Mouse (Mus musculus): ENCODE results near the gene Fam53b. TPM values are rescaled to one million over a fixed set of nuclear protein-coding genes. Genes with fewer than 3 reads are reported as not detected.

Fam53b gene
- polyA plus RNA-seq, 1 experiment = 10.4 TPM

DNA sequence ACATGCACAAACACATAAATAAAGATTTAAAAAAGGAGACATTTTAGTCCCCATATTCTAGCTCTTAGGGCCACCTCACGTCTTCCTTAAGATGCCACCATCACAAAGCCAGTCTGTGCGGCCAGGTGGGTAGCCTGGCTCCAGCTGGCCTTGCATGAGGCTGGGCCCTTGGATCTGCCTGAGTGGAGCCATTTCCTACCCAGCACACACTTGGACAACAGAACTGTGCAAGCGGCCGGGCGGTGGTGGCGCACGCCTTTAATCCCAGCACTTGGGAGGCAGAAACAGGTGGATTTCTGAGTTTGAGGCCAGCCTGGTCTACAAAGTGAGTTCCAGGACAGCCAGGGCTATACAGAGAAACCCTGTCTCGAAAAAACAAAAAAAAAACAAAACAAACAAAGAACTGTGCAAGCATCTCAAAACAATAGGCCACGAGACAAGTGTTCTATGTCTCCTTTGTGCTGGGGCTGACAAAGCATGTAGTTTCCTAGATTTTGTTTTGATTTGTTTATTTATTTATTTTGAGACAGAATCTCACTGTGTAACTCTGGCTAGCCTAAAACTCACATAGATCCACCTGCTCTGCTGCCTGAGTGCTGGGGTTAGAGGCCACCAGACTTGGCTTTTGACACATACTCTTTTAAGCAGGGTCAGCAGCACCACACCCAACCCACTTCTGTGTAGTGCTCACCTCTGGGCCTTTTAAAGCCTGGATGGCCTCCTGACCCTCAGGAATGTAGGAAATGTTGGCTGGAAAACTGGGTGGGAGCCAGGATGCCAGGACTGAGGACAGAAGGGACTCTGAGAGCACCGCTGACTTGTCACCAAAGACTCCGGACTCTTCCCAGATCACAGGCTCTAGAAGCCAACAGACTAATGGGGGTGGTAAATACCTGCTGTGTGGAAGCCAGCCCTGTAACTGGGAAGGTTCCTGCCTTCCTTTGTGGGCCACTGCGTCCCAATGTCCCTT is 91.0 kb downstream of the Fam53b start:
- H3K36me3 ChIP-seq (ENCODE audit: control insufficient read depth, insufficient read depth, low read length, poor library complexity, severe bottlenecking) = no peaks in the 10 kb centered on the region
- no peak overlapping the region for H3K9ac ChIP-seq (ENCODE audit: low read depth, poor library complexity, severe bottlenecking)
- H3K27ac ChIP-seq (ENCODE audit: insufficient read depth, low read length) = no peak overlapping the region
- H3K27me3 ChIP-seq (ENCODE audit: control insufficient read depth, insufficient read depth, low read length, poor library complexity, severe bottlenecking) = no peaks in the 10 kb centered on the region
- H3K4me1 ChIP-seq (ENCODE audit: control insufficient read depth, insufficient read depth, low read length) = peaks cover 3% of the 10 kb centered on the region
- no peaks in the 10 kb centered on the region for H3K9me3 ChIP-seq (replicated peaks; ENCODE audit: control insufficient read depth, insufficient read depth, low read length, poor library complexity, severe bottlenecking)
- H3K4me3 ChIP-seq (ENCODE audit: low read depth, low read length) = no peak overlapping the region
- TF ChIP-seq POLR2A (IDR thresholded peaks at IDR 0.05; ENCODE audit: insufficient read depth, low read length) = no peak
- TF ChIP-seq EP300 (IDR thresholded peaks at IDR 0.05; ENCODE audit: insufficient read depth, low read depth, low read length) = no peak
- TF ChIP-seq CTCF (IDR thresholded peaks at IDR 0.05; ENCODE audit: low read depth, low read length) = no peak

DNA sequence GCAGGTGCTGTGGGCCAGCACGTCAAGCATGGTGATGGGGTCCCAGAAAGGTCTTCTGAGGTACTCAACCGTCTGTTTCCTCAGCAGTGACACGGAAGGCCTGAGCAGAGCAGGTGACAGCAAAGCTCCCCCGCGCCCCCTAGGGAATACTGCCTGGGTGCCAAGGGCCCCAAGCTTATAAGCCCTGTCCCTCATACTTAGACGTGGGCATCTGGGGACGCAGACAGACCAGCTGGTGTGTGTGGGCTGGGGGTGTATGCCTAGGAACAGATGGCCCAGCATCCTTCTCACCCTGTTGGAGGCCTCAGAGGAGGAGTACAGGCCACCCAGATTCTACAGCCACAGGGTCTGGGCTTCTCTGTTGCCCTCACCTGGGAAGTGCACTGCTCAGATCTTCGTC is 93.1 kb downstream of the Fam53b start:
- no peak overlapping the region for H3K9ac ChIP-seq (ENCODE audit: low read depth, poor library complexity, severe bottlenecking)
- no peak for TF ChIP-seq CTCF (IDR thresholded peaks at IDR 0.05; ENCODE audit: low read depth, low read length)
- no peak for TF ChIP-seq EP300 (IDR thresholded peaks at IDR 0.05; ENCODE audit: insufficient read depth, low read depth, low read length)
- TF ChIP-seq POLR2A (IDR thresholded peaks at IDR 0.05; ENCODE audit: insufficient read depth, low read length) = no peak
- H3K4me1 ChIP-seq (ENCODE audit: control insufficient read depth, insufficient read depth, low read length) = peaks cover 3% of the 10 kb centered on the region
- H3K36me3 ChIP-seq (ENCODE audit: control insufficient read depth, insufficient read depth, low read length, poor library complexity, severe bottlenecking) = no peaks in the 10 kb centered on the region
- H3K27me3 ChIP-seq (ENCODE audit: control insufficient read depth, insufficient read depth, low read length, poor library complexity, severe bottlenecking) = no peaks in the 10 kb centered on the region
- no peak overlapping the region for H3K4me3 ChIP-seq (ENCODE audit: low read depth, low read length)
- H3K27ac ChIP-seq (ENCODE audit: insufficient read depth, low read length) = no peak overlapping the region
- no peaks in the 10 kb centered on the region for H3K9me3 ChIP-seq (replicated peaks; ENCODE audit: control insufficient read depth, insufficient read depth, low read length, poor library complexity, severe bottlenecking)

DNA sequence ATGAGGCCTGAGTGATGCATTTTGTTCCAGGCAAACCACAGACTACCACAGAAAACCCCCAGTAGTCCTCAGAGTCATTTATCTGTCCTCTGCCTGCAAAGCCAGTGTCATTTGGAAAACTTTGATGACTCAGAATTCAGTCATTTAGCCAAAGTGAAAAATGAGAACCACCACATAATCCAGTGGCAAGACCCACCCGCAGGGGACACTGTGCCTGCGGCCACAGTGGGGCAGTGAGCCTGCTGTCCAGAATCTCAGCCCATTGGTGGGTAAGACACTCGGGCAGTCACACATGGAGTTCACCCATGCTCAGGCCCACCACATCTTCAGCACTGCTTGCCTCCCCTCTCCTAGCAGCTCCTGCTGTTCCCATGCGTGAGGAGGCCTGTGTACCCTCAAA is 94.1 kb downstream of the Fam53b start:
- Histone ChIP-seq H3K9me3 (replicated peaks; ENCODE audit: control insufficient read depth, insufficient read depth, low read length, poor library complexity, severe bottlenecking) (no peaks in the 10 kb centered on the region), H3K36me3 (ENCODE audit: control insufficient read depth, insufficient read depth, low read length, poor library complexity, severe bottlenecking) (no peaks in the 10 kb centered on the region), H3K4me1 (ENCODE audit: control insufficient read depth, insufficient read depth, low read length) (peaks cover 3% of the 10 kb centered on the region), H3K27me3 (ENCODE audit: control insufficient read depth, insufficient read depth, low read length, poor library complexity, severe bottlenecking) (no peaks in the 10 kb centered on the region), H3K27ac (ENCODE audit: insufficient read depth, low read length) (no peak overlapping the region), H3K9ac (ENCODE audit: low read depth, poor library complexity, severe bottlenecking) (no peak overlapping the region), H3K4me3 (ENCODE audit: low read depth, low read length) (no peak overlapping the region)
- TF ChIP-seq EP300 (IDR thresholded peaks at IDR 0.05; ENCODE audit: insufficient read depth, low read depth, low read length) = no peak
- no peak for TF ChIP-seq POLR2A (IDR thresholded peaks at IDR 0.05; ENCODE audit: insufficient read depth, low read length)

DNA sequence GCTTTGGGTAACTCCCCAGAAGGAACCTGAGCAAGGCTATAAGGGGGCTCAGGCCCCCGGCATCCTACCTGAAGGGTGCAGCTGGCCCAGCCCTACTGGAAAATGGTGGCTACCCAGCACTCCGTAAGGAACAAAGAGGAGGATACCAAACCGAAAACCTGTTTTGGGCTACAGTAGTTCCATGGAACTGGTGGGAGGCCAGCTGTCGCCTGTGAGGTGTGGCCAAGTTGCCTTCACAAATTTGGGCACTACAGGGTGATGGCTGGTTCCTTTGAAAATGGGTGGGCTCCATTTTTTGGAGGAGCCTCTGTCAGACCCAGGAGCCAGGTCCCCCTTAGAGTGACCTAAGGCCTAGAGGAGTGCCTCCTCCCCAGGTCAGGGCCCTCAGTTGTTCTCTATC is 98.4 kb downstream of the Fam53b start:
- Histone ChIP-seq H3K4me3 (ENCODE audit: low read depth, low read length) (no peak overlapping the region), H3K9ac (ENCODE audit: low read depth, poor library complexity, severe bottlenecking) (no peak overlapping the region), H3K27me3 (ENCODE audit: control insufficient read depth, insufficient read depth, low read length, poor library complexity, severe bottlenecking) (no peaks in the 10 kb centered on the region), H3K9me3 (replicated peaks; ENCODE audit: control insufficient read depth, insufficient read depth, low read length, poor library complexity, severe bottlenecking) (no peaks in the 10 kb centered on the region), H3K27ac (ENCODE audit: insufficient read depth, low read length) (no peak overlapping the region), H3K4me1 (ENCODE audit: control insufficient read depth, insufficient read depth, low read length) (no peaks in the 10 kb centered on the region), H3K36me3 (ENCODE audit: control insufficient read depth, insufficient read depth, low read length, poor library complexity, severe bottlenecking) (no peaks in the 10 kb centered on the region)
- TF ChIP-seq CTCF (IDR thresholded peaks at IDR 0.05; ENCODE audit: low read depth, low read length) (no peak), POLR2A (IDR thresholded peaks at IDR 0.05; ENCODE audit: insufficient read depth, low read length) (no peak), EP300 (IDR thresholded peaks at IDR 0.05; ENCODE audit: insufficient read depth, low read depth, low read length) (no peak)

- H3K27ac ChIP-seq (ENCODE audit: insufficient read depth, low read length) = no peak overlapping the region
- no peaks in the 10 kb centered on the region for H3K27me3 ChIP-seq (ENCODE audit: control insufficient read depth, insufficient read depth, low read length, poor library complexity, severe bottlenecking)
- H3K9ac ChIP-seq (ENCODE audit: low read depth, poor library complexity, severe bottlenecking) = no peak overlapping the region
- no peaks in the 10 kb centered on the region for H3K9me3 ChIP-seq (replicated peaks; ENCODE audit: control insufficient read depth, insufficient read depth, low read length, poor library complexity, severe bottlenecking)
- no peak for TF ChIP-seq POLR2A (IDR thresholded peaks at IDR 0.05; ENCODE audit: insufficient read depth, low read length)
- H3K36me3 ChIP-seq (ENCODE audit: control insufficient read depth, insufficient read depth, low read length, poor library complexity, severe bottlenecking) = no peaks in the 10 kb centered on the region
- H3K4me3 ChIP-seq (ENCODE audit: low read depth, low read length) = no peak overlapping the region
- H3K4me1 ChIP-seq (ENCODE audit: control insufficient read depth, insufficient read depth, low read length) = no peaks in the 10 kb centered on the region
Observed at GRCm38 (mm10) chr7:132714236-132714923, 99.3 kb downstream of the Fam53b start.

All from ES-Bruce4 (cell line).